Mouse (Mus musculus) midbrain, embryonic 13.5 days (tissue): ENCODE results near the gene Cdk18. TPM values are rescaled to one million over a fixed set of nuclear protein-coding genes. Genes with fewer than 3 reads are reported as not detected.

Experiments
- ATAC-seq: fragments of 200-750 bp; cut with Nextera tagmentation; 2 replicates; pipeline ENCODE4 v1.8.0; 2017; ENCODE audit warnings: mild to moderate bottlenecking, moderate TSS enrichment, moderate library complexity
- H3K27ac ChIP-seq: fragments of 300-500 bp; sonication (generic); 2 replicates; pipeline ENCODE4 v1.5.1; 2015; ENCODE audit warnings: inconsistent platforms, mild to moderate bottlenecking, moderate library complexity
- H3K27me3 ChIP-seq: fragments of 300-500 bp; sonication (generic); 2 replicates; pipeline ENCODE4 v1.6.1; 2015; ENCODE audit warnings: mild to moderate bottlenecking, inconsistent platforms
- H3K36me3 ChIP-seq: fragments of 300-500 bp; sonication (generic); 2 replicates; pipeline ENCODE4 v1.6.1; 2015; ENCODE audit warnings: mild to moderate bottlenecking, inconsistent platforms
- H3K4me1 ChIP-seq: fragments of 300-500 bp; sonication (generic); replicated peaks from 2 replicates; pipeline ENCODE4 v1.6.1; 2015; ENCODE audit warnings: inconsistent platforms
- H3K4me2 ChIP-seq: fragments of 300-500 bp; sonication (generic); replicated peaks from 2 replicates; pipeline ENCODE4 v1.6.1; 2015; ENCODE audit warnings: moderate library complexity, mild to moderate bottlenecking, inconsistent platforms
- H3K4me3 ChIP-seq: fragments of 300-500 bp; sonication (generic); replicated peaks from 2 replicates; pipeline ENCODE4 v1.5.1; 2015; ENCODE audit warnings: mild to moderate bottlenecking, inconsistent platforms
- H3K9ac ChIP-seq: fragments of 300-500 bp; sonication (generic); replicated peaks from 2 replicates; pipeline ENCODE4 v1.6.1; 2015; ENCODE audit warnings: mild to moderate bottlenecking, inconsistent platforms
- H3K9me3 ChIP-seq: fragments of 300-500 bp; sonication (generic); 2 replicates; pipeline ENCODE4 v1.6.1; 2016; ENCODE audit warnings: mild to moderate bottlenecking, inconsistent platforms
- WGBS: fragments of 180-500 bp; shearing (Covaris S2); methylation state at CpG from one replicate; pipeline ENCODE4 v1.1.7; 2015; 5-methylcytosine and 5-hydroxymethylcytosine counted together
- polyA plus RNA-seq: library from polyadenylated mRNA; unstranded; fragments of >200 nt; fragmentation: Nextera tagmentation; extraction: Ambion mirVana; gene quantifications from 2 replicates; pipeline ENCODE4 v1.2.1, GENCODE M21; 2015

Gene Cdk18
- polyA plus RNA-seq, 1 experiment from 2014 or later, result 0.32 TPM

DNA sequence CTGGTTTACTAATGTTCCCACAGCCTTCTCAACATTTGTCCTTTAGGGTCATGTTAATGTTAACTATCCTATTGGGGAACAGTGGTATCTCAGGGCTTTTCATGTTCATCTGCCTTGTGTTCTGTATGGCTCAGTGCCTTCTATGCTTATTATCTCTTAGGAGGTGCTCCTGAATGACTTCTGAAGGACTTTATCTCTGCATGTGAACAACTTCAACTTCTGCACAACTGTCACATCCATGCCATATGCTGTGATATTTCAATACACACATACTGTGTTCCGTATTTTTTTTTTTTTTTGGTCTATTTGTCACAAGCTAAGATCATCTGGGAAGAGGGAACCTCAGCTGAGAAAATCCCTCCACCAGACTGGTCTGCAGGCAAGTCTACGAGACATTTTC is 61.1 kb downstream of the Cdk18 start:
- no peaks in the 10 kb centered on the region for H3K36me3 ChIP-seq
- 84% methylated on average over 2 of the region's 2 CpGs for WGBS
- H3K4me1 ChIP-seq, result no peaks in the 10 kb centered on the region
- H3K4me3 ChIP-seq, result no peak overlapping the region
- H3K4me2 ChIP-seq, result no peak overlapping the region
- H3K9ac ChIP-seq, result no peak overlapping the region
- H3K9me3 ChIP-seq, result no peaks in the 10 kb centered on the region; the same call in 1 of the 2 replicates
- H3K27me3 ChIP-seq, result no peaks in the 10 kb centered on the region
- H3K27ac ChIP-seq, result no peak overlapping the region
- ATAC-seq, result no peak

- Histone ChIP-seq H3K4me2 (no peak overlapping the region), H3K36me3 (no peaks in the 10 kb centered on the region), H3K9ac (no peak overlapping the region), H3K9me3 (no peaks in the 10 kb centered on the region), H3K4me3 (no peak overlapping the region), H3K4me1 (no peaks in the 10 kb centered on the region), H3K27ac (no peak overlapping the region), H3K27me3 (0 out of 2 replicates have a peak, but pooled peaks cover 6% of the 10 kb centered on the region)
- 84% methylated on average over 10 of the region's 10 CpGs for WGBS
- no peak for ATAC-seq
These were observed 63.9 kb downstream of the Cdk18 start for GRCm38 (mm10) chr1:132075576-132075975.

- H3K4me1 ChIP-seq, result peaks cover 12% of the 10 kb centered on the region
- no peak overlapping the region for H3K4me2 ChIP-seq
- no peak overlapping the region for H3K27ac ChIP-seq
- no peak overlapping the region for H3K4me3 ChIP-seq
- H3K27me3 ChIP-seq, result peaks cover 44% of the 10 kb centered on the region
- 91% methylated on average over 3 of the region's 3 CpGs for WGBS
- no peaks in the 10 kb centered on the region for H3K9me3 ChIP-seq
- ATAC-seq, result no peak
- H3K36me3 ChIP-seq, result no peaks in the 10 kb centered on the region
- H3K9ac ChIP-seq, result no peak overlapping the region
These were observed 68.8 kb downstream of the Cdk18 start for GRCm38 (mm10) chr1:132070659-132071058.

GRCm38 (mm10) chr1:132069436-132069835 is 70.0 kb downstream of the Cdk18 start:
- Histone ChIP-seq H3K4me2 (no peak overlapping the region), H3K9ac (no peak overlapping the region), H3K4me3 (no peak overlapping the region), H3K4me1 (peaks cover 16% of the 10 kb centered on the region), H3K36me3 (no peaks in the 10 kb centered on the region), H3K9me3 (no peaks in the 10 kb centered on the region), H3K27ac (no peak overlapping the region), H3K27me3 (peaks cover 54% of the 10 kb centered on the region)
- ATAC-seq, result no peak
- 89% methylated on average over 8 of the region's 8 CpGs for WGBS

GRCm38 (mm10) chr1:132067261-132068255 is 71.9 kb downstream of the Cdk18 start, which contains the start of gene Mfsd4a:
Gene Mfsd4a (minus strand): TSS chr1:132068062.
- peak within 1 kb of the TSS; percentile 71 for H3K9ac ChIP-seq
- 3% methylated on average over 58 of the region's 80 CpGs for WGBS

DNA sequence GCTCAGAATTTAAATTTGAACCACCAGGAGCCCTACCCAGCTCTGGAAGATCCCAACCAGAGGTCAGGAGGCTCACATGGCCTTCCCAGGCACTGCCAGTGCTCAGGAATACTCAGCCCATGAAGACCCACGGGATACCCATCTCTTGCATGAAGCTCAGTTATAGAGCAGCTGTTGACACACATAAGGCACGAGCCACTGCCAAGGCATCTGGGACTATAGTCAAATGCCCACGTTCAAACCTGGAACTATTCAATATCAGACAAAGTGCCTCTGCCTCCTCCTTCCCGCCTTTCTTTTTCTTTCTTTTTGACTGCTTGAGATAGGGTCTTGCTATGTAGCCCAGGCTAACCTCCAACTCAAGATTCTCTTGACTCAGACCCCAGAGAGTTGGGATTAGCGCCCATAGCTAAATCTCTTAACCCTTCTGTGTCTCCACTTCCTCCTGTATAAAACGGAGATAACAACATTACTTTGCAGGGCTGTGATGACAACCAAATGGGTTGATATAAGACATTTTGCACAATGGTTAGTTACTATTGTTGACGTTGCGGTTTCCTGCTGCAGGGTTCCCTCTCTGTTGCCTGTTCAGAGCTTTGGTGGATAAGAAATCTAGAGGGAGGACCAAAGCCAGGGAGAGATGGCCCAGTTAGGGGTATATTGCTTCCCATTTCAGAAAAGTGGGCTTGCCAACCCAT is 73.9 kb downstream of the Cdk18 start:
- H3K4me1 ChIP-seq, result peaks cover 16% of the 10 kb centered on the region
- peaks cover 48% of the 10 kb centered on the region for H3K27me3 ChIP-seq
- H3K9me3 ChIP-seq, result no peaks in the 10 kb centered on the region
- ATAC-seq, result no peak
- H3K4me2 ChIP-seq, result no peak overlapping the region
- no peak overlapping the region for H3K9ac ChIP-seq
- no peaks in the 10 kb centered on the region for H3K36me3 ChIP-seq
- no peak overlapping the region for H3K27ac ChIP-seq
- WGBS, result 79% methylated on average over 8 of the region's 8 CpGs
- H3K4me3 ChIP-seq, result no peak overlapping the region

More at GRCm38 (mm10) chr1:132067261-132068255, 71.9 kb downstream of the Cdk18 start, which contains the start of gene Mfsd4a:
- Histone ChIP-seq H3K4me1 (peaks cover 16% of the 10 kb centered on the region), H3K27me3 (peaks cover 54% of the 10 kb centered on the region), H3K4me2 (peak within 1 kb of the TSS; percentile 96), H3K27ac (no peak within 1 kb of the TSS), H3K36me3 (no peaks in the 10 kb centered on the region), H3K4me3 (peak within 1 kb of the TSS; percentile 47), H3K9me3 (no peaks in the 10 kb centered on the region)
- peak; percentile 90 for ATAC-seq

GRCm38 (mm10) chr1:132065001-132065400 is 74.5 kb downstream of the Cdk18 start:
- peaks cover 16% of the 10 kb centered on the region for H3K4me1 ChIP-seq
- peaks cover 48% of the 10 kb centered on the region for H3K27me3 ChIP-seq
- no peaks in the 10 kb centered on the region for H3K36me3 ChIP-seq
- no peaks in the 10 kb centered on the region for H3K9me3 ChIP-seq
- H3K27ac ChIP-seq, result no peak overlapping the region
- no peak overlapping the region for H3K4me2 ChIP-seq
- no peak for ATAC-seq
- WGBS, result 21% methylated on average over 1 of the region's 1 CpGs
- no peak overlapping the region for H3K4me3 ChIP-seq
- H3K9ac ChIP-seq, result no peak overlapping the region

- no peak for ATAC-seq
- no peaks in the 10 kb centered on the region for H3K9me3 ChIP-seq
- H3K36me3 ChIP-seq, result no peaks in the 10 kb centered on the region
- H3K4me2 ChIP-seq, result no peak overlapping the region
- 86% methylated on average over 4 of the region's 4 CpGs for WGBS
- no peak overlapping the region for H3K9ac ChIP-seq
- no peak overlapping the region for H3K27ac ChIP-seq
- H3K4me1 ChIP-seq, result peaks cover 15% of the 10 kb centered on the region
- peaks cover 33% of the 10 kb centered on the region for H3K27me3 ChIP-seq
- H3K4me3 ChIP-seq, result no peak overlapping the region
These were observed 76.4 kb downstream of the Cdk18 start for GRCm38 (mm10) chr1:132063096-132063495.

Other genes with a start within 250 kb of the Cdk18 start
- 60.4 and 69.2 TPM in 2 replicates for gene Nucks1, start 229.2 kb downstream of the Cdk18 start, polyA plus RNA-seq
- 9.5 and 12.9 TPM in 2 replicates for gene Slc45a3, start 176.7 kb downstream of the Cdk18 start, polyA plus RNA-seq
- 10.9 and 12.6 TPM in 2 replicates for gene Elk4, start 132.1 kb downstream of the Cdk18 start, polyA plus RNA-seq
- 7.3 and 8.0 TPM in 2 replicates for gene Mfsd4a, start 71.6 kb downstream of the Cdk18 start, polyA plus RNA-seq
- 19.5 and 22.5 TPM in 2 replicates for gene Lemd1, start 51.7 kb upstream of the Cdk18 start, polyA plus RNA-seq
- 5.6 and 6.1 TPM in 2 replicates for gene AC124108.1, start 51.8 kb upstream of the Cdk18 start, polyA plus RNA-seq
- 0.58 and 1.1 TPM in 2 replicates for gene Gm10188, start 90.1 kb upstream of the Cdk18 start, polyA plus RNA-seq
- gene Klhdc8a, start 158.9 kb upstream of the Cdk18 start, polyA plus RNA-seq, result 6.3 and 6.7 TPM in 2 replicates
- 53.5 and 56.3 TPM in 2 replicates for gene Nuak2, start 176.4 kb upstream of the Cdk18 start, polyA plus RNA-seq